ENCODE assay signal across 8 mouse cellular contexts in genomic region chr1:58503134-58503533, GRCm38 (mm10). TPM values are rescaled to one million over a fixed set of nuclear protein-coding genes. Genes with fewer than 3 reads are reported as not detected.
A peak's percentile ranks its signal among the peaks of the same experiment; 100 is the strongest.
DNase-seq lines count a peak whose midpoint lies in the region; ATAC-seq and TF ChIP-seq lines count a peak whose summit lies in the region.

No protein-coding gene starts in this region.

- H3K9me3 ChIP-seq in heart, embryonic 10.5 days, result peaks cover 10% of the 10 kb centered on the region
- H3K9me3 ChIP-seq in erythroblast, embryonic 14.5 days (ENCODE audit: control insufficient read depth, low read length), result peaks cover 22% of the 10 kb centered on the region
- H3K9me3 ChIP-seq in liver, embryonic 14.5 days (ENCODE audit: control insufficient read depth, low read length), result peaks cover 12% of the 10 kb centered on the region

- DNase-seq in heart, embryonic 10.5 days (ENCODE audit: low spot score), result no peak
- DNase-seq in heart, postnatal 25 days (ENCODE audit: low spot score), result no peak
- DNase-seq in liver, embryonic 14.5 days (ENCODE audit: low read depth in 3 of 3, low spot score in 3 of 3), result peak; percentile 58 to 70 (median 65)
- no peak for DNase-seq in left cerebral cortex, adult 9 months (ENCODE audit: low spot score in 2 of 2)
- no peak for DNase-seq in urinary bladder, postnatal 10 days (ENCODE audit: low spot score)
- DNase-seq in left cerebral cortex, adult 18-20 months (ENCODE audit: low spot score in 2 of 2), result no peak

- H3K36me3 ChIP-seq in heart, embryonic 10.5 days, result peaks cover 42% of the 10 kb centered on the region
- H3K36me3 ChIP-seq in C2C12 (ENCODE audit: control insufficient read depth, insufficient read depth), result peaks cover 32% of the 10 kb centered on the region
- peaks cover 48% of the 10 kb centered on the region for H3K36me3 ChIP-seq in erythroblast, embryonic 14.5 days (ENCODE audit: control insufficient read depth)
- H3K36me3 ChIP-seq in liver, embryonic 14.5 days (replicated peaks; ENCODE audit: control insufficient read depth, insufficient read depth, low read depth), result peaks cover 29% of the 10 kb centered on the region

- no peak overlapping the region for H3ac ChIP-seq in C2C12 (ENCODE audit: control insufficient read depth, insufficient read length, low read depth)

- peak; percentile 78 for ATAC-seq in liver, embryonic 14.5 days (ENCODE audit: insufficient read depth)

- TF ChIP-seq EP300 in liver, embryonic 14.5 days (IDR thresholded peaks at IDR 0.05; ENCODE audit: low read depth), result peak; percentile 80

- peak overlapping the region; percentile 82; the same call in 1 of the 2 replicates for H3K4me3 ChIP-seq in heart, embryonic 10.5 days
- H3K4me3 ChIP-seq in C2C12 (ENCODE audit: insufficient read depth, poor library complexity, severe bottlenecking), result peak overlapping the region; percentile 18
- peak overlapping the region; percentile 100 for H3K4me3 ChIP-seq in erythroblast, embryonic 14.5 days (replicated peaks)
- peak overlapping the region; percentile 49 to 97 for H3K4me3 ChIP-seq in liver, embryonic 14.5 days (ENCODE audit: insufficient read depth in 1 of 2, low read depth in 2 of 2, low read length in 2 of 2)

- TF ChIP-seq CTCF in C2C12 (IDR thresholded peaks at IDR 0.05; ENCODE audit: control insufficient read depth, insufficient read depth, insufficient read length), result no peak
- TF ChIP-seq CTCF in liver, embryonic 14.5 days (IDR thresholded peaks at IDR 0.05; ENCODE audit: low read depth), result no peak

- intact Hi-C loops in heart, postnatal 25 days (cut with DNase I), result no loop called here

- H3K4me1 ChIP-seq in heart, embryonic 10.5 days, result peaks cover 9% of the 10 kb centered on the region; the same call in 1 of the 2 replicates
- peaks cover 43% of the 10 kb centered on the region for H3K4me1 ChIP-seq in erythroblast, embryonic 14.5 days (ENCODE audit: control insufficient read depth)
- peaks cover 6 to 15% of the 10 kb centered on the region in 2 experiments for H3K4me1 ChIP-seq in liver, embryonic 14.5 days (replicated peaks; ENCODE audit: control insufficient read depth in 2 of 2, insufficient read depth in 2 of 2, low read length in 1 of 2)

- peak overlapping the region; percentile 79 for H3K4me2 ChIP-seq in liver, embryonic 14.5 days (ENCODE audit: low read depth)

- H3K9ac ChIP-seq in liver, embryonic 14.5 days (replicated peaks), result peak overlapping the region; percentile 96

- peaks cover 75% of the 10 kb centered on the region for H3K79me2 ChIP-seq in C2C12 (ENCODE audit: control insufficient read depth, insufficient read depth)

- H3K79me3 ChIP-seq in C2C12 (ENCODE audit: low read depth), result peaks cover 55% of the 10 kb centered on the region

- no peaks in the 10 kb centered on the region for H3K27me3 ChIP-seq in heart, embryonic 10.5 days (ENCODE audit: insufficient read depth, poor library complexity, severe bottlenecking)
- H3K27me3 ChIP-seq in C2C12 (ENCODE audit: control insufficient read depth, insufficient read depth, insufficient read length), result no peaks in the 10 kb centered on the region
- no peaks in the 10 kb centered on the region for H3K27me3 ChIP-seq in erythroblast, embryonic 14.5 days (ENCODE audit: control insufficient read depth)
- no peaks in the 10 kb centered on the region for H3K27me3 ChIP-seq in liver, embryonic 14.5 days (ENCODE audit: control insufficient read depth, insufficient read depth, low read length)

- H3K27ac ChIP-seq in heart, embryonic 10.5 days, result no peak overlapping the region
- peak overlapping the region; percentile 85 for H3K27ac ChIP-seq in liver, embryonic 14.5 days

TF ChIP-seq in C2C12, 6 proteins besides CTCF, POLR2A, EP300 and RAD21:
- no peak for TF ChIP-seq FOSL1 (IDR thresholded peaks at IDR 0.05; ENCODE audit: insufficient read depth, low read length, poor library complexity, severe bottlenecking)
- TF ChIP-seq USF1 (IDR thresholded peaks at IDR 0.05; ENCODE audit: low read depth), result no peak
- no peak for TF ChIP-seq MYOD1 (IDR thresholded peaks at IDR 0.05; ENCODE audit: control insufficient read depth, insufficient read length, low read depth)
- TF ChIP-seq MYOG (IDR thresholded peaks at IDR 0.05; ENCODE audit: control insufficient read depth, extremely low read depth, insufficient read length), result no peak
- TF ChIP-seq MAX (IDR thresholded peaks at IDR 0.05), result no peak
- TF ChIP-seq CEBPB (IDR thresholded peaks at IDR 0.05; ENCODE audit: low read depth), result no peak

RNA-seq across cellular contexts. Expression of gene Orc2, which starts 1.8 kb away (rescaled TPM):
- polyA plus RNA-seq in heart, embryonic 10.5 days (2016; fragmentation: Nextera tagmentation; extraction: Ambion mirVana), result 33.6 and 39.8 TPM in 2 replicates
- total RNA-seq in heart, postnatal 25 days (2021), result 1 to 10 TPM; 9.3 to 9.6 TPM
- polyA plus RNA-seq in C2C12 (2012; fragmentation: generic; extraction: Trizol), result 22.1 TPM
- polyA plus RNA-seq in erythroblast, embryonic 14.5 days (2012), result 2.7 and 2.8 TPM in 2 replicates
- 17.7 and 21.2 TPM in 2 replicates for polyA plus RNA-seq in liver, embryonic 14.5 days (2012; rRNA removed)
- 39.0 and 40.0 TPM in 2 replicates for polyA plus RNA-seq in liver, embryonic 14.5 days (2014; fragmentation: Nextera tagmentation; extraction: Ambion mirVana)
- total RNA-seq in left cerebral cortex, adult 18-20 months (2021), result 10 to 100 TPM; 26.1 to 29.9 TPM

RNA-seq across cellular contexts. Expression of gene Ppil3, which starts 57.8 kb away (rescaled TPM):
- 43.0 and 47.7 TPM in 2 replicates for polyA plus RNA-seq in heart, embryonic 10.5 days (2016; fragmentation: Nextera tagmentation; extraction: Ambion mirVana)
- 10 to 100 TPM; 17.5 to 19.3 TPM for total RNA-seq in heart, postnatal 25 days (2021)
- 88.9 TPM for polyA plus RNA-seq in C2C12 (2012; fragmentation: generic; extraction: Trizol)
- polyA plus RNA-seq in erythroblast, embryonic 14.5 days (2012), result 0.40 and 0.43 TPM in 2 replicates
- 12.1 and 18.6 TPM in 2 replicates for polyA plus RNA-seq in liver, embryonic 14.5 days (2012; rRNA removed)
- polyA plus RNA-seq in liver, embryonic 14.5 days (2014; fragmentation: Nextera tagmentation; extraction: Ambion mirVana), result 29.8 and 31.0 TPM in 2 replicates
- 10 to 100 TPM; 25.9 to 28.6 TPM for total RNA-seq in left cerebral cortex, adult 18-20 months (2021)

RNA-seq across cellular contexts. Expression of gene Nif3l1, which starts 58.2 kb away (rescaled TPM):
- 35.7 and 48.5 TPM in 2 replicates for polyA plus RNA-seq in heart, embryonic 10.5 days (2016; fragmentation: Nextera tagmentation; extraction: Ambion mirVana)
- 10 to 100 TPM; 12.1 to 14.2 TPM for total RNA-seq in heart, postnatal 25 days (2021)
- 43.3 TPM for polyA plus RNA-seq in C2C12 (2012; fragmentation: generic; extraction: Trizol)
- 0.08 and 0.25 TPM in 2 replicates for polyA plus RNA-seq in erythroblast, embryonic 14.5 days (2012)
- 10.3 and 10.7 TPM in 2 replicates for polyA plus RNA-seq in liver, embryonic 14.5 days (2012; rRNA removed)
- polyA plus RNA-seq in liver, embryonic 14.5 days (2014; fragmentation: Nextera tagmentation; extraction: Ambion mirVana), result 16.5 and 18.0 TPM in 2 replicates
- 10 to 100 TPM; 16.6 to 19.7 TPM for total RNA-seq in left cerebral cortex, adult 18-20 months (2021)

Comparison
In these comparisons a context has a peak if more than half of its experiments do, and no peak if none do; other contexts are left out.
1. DNase-seq: peak in liver, embryonic 14.5 days (3 of 3); none in heart, embryonic 10.5 days (single experiment), heart, postnatal 25 days (single experiment), left cerebral cortex, adult 9 months (0 of 2), urinary bladder, postnatal 10 days (single experiment) and left cerebral cortex, adult 18-20 months (0 of 2).
2. H3K4me3 ChIP-seq: peak in every context shown above with its lines; median percentile 100 in erythroblast, embryonic 14.5 days; 82 in heart, embryonic 10.5 days; 73 in liver, embryonic 14.5 days; 18 in C2C12.